Mouse (Mus musculus) cerebellum, adult 11 months (tissue): ENCODE measurements around the gene Ascc2.
"Not testable (repeated sequence)": the region's sequence is repeated elsewhere in the genome, so short reads cannot be mapped to it uniquely, and the experiment has no call there.

ENCODE experiments used
- DNase-seq: peaks from one replicate; pipeline ENCODE4 v3.0.0; 2022

The Ascc2 gene

GRCm38 (mm10) chr11:4687027-4687426 lies 49.5 kb downstream of the Ascc2 start:
- DNase-seq, result no peak

DNA sequence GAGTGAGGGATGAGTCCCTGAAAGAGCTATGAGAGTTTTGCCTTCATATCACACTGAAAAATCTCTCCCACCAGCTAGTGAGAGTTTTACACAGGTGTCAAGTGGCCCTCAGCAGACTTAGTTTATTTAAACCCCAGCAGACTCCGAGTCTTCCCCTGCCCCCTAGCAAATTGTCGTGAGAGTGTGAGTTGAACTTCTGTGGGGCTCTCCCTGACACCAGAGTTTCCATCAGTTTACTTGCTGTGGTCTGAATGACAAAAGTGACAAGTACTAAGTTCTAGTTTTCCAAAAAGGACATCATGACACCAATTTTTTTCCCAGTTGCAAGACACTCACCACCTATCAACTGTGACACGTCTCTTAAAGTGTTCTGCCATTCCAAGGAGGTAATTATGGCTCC lies 50.3 kb downstream of the Ascc2 start:
- no peak for DNase-seq

DNA sequence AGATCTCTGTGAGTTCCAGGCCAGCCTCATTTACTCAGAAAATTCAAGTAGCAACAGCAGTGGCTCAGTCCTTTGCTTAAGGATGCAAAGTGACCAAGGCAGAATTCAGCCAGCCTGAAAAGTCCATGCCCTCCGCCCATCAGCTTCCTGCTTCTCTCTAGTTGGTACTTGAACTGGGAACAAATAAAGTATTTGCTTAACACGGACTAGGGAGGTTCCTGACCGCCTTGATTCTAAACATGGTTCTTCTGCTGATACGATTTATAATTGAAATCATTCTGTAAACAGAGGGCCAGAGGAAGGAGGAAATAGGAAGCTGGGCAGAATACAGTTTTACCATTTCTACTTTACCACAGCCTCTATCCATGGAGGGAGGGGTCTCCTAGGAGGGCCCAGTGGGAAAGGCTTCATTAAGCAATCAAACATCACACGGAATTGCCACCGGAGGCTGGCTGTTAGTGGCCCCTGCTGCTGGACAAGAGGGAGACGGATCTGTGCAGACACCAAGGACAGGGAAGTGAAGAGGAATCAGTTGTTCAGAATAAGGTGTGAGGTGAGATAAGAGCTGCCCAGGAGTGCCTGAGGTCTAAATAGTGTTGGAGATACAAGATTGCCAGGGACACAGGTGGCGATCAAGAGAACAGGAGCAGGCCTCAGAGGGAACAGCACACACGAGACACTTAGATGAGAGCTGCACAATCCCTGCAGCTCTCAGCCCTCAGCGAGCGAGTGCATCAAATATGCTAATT lies 51.3 kb downstream of the Ascc2 start:
- no peak for DNase-seq

GRCm38 (mm10) chr11:4690353-4690752 lies 52.8 kb downstream of the Ascc2 start:
- no peak for DNase-seq

DNA sequence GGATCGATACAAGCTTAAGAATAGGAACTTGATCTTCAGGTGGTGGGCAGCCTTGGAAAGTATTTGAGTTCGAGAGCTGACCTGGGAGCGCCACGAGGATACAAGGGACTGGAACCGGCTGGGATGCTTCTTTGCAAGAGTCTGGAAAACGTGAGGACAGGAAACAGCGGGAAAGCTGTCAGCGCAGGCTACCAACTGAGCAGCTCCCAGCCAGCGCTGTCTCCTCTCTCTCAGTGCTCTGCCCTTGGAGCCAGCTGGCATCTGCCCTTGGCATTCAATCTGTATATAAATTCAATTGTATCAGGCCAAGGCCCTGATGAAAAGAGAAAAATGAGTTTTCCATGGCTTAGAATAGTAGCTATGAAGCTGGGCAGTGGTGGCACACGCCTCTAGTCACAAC lies 53.7 kb downstream of the Ascc2 start:
- DNase-seq, result no peak

DNA sequence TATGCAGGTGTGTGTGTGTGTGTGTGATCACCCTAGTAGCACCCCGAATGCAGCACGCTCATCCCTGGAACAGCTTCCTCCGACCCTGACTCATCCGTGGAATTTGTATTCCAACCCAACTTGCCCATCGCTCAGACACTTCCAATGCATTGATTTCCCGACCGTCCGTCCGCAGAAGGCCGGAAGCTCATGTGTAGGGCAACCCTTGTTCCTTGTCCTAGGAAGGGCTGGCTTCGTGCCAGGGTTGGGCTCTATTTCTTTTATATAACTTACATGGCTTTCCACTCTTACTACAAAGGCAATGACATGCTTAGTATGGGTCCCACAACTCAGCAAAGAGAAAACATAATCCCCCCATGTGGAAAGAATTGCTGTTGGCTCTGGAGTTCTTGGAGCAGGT lies 54.6 kb downstream of the Ascc2 start:
- DNase-seq, result no peak

GRCm38 (mm10) chr11:4697043-4697983 lies 59.8 kb downstream of the Ascc2 start:
- no peak for DNase-seq

DNA sequence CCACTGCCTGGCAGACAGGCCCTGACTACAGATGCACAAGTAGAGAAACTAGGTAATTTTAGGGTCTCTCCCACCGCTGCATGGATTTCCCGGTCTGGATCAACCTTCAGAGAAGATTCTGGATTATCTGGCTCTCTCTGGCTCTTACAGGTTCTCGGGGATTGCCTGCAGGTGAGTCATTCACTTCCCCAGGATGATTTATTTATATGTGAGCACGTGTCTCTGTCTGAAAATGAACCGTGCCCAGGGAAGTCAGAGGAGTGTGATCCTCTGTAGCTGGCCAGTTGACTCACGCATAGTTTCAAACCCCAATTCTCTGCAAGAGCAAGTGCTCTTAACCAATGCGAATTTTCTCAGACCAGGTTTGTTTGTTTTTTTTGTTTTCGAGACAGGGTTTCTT lies 63.2 kb downstream of the Ascc2 start:
- no peak for DNase-seq

DNA sequence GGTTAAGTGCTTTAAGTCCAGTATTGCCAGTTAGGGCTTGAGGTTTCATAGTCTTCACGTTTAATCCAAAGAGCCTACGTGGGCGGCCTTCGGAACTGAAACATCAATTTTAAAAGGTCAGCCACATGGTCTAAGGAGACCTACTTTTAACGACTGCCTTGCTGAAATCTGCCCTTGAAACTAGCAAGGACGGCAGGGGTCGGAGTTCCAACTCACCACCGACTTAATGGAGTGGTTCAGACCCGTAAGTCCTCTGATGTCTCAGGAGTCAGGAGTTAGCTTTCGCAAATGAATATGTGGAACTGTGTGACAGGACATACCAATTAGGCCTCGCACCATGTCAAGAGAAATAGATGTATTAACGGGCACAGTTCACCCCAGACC lies 66.1 kb downstream of the Ascc2 start:
- no peak for DNase-seq

DNA sequence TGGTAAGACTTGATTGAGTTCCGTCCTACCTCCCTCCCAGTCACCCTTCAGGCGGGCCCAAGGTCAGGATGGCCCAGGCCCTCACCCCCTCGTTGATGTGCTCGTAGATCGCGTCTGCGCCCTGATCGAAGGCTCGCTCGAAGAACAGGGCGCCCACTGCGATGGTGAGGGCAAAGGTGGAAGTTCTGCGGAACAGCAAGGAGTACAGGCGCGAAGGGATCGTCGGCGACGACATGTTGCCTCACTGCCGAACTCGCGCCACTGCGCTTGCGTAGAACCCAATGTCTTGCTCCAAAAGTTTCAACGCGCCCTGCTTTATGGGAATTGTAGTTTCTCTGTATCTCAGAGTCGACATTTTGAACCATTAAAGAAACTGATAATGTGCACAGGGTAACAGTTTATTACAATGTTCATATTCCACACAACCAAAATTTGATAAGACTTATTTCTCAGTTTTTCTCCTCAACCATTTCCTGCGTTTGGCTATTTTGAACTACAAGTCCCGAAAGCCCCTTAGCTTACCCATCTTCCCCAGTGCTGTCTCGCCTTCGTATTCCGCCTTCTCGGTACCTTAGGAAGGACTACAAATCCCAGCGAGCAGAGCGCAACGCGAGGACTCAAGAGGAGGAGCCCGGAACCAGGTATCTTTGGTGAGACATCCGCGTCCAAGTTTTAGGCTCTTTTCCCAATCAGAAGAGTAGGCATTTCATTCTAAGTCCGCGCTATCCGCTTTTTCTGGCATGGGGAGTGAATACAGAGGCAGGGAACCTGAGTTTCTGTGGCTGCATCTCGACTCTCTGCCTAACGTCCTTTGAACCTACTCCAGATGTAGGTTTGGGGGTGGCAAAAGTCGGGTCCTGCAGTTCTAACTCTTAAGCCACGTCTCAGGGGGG lies 66.8 kb downstream of the Ascc2 start, which contains the start of the genes Uqcr10 and Zmat5:
TSS of gene Uqcr10 (minus strand) at position 271 of the 893 bp plus-strand sequence.
TSS of gene Zmat5 (plus strand) at position 607 of the 893 bp plus-strand sequence.
- peak; percentile 88 for DNase-seq

DNA sequence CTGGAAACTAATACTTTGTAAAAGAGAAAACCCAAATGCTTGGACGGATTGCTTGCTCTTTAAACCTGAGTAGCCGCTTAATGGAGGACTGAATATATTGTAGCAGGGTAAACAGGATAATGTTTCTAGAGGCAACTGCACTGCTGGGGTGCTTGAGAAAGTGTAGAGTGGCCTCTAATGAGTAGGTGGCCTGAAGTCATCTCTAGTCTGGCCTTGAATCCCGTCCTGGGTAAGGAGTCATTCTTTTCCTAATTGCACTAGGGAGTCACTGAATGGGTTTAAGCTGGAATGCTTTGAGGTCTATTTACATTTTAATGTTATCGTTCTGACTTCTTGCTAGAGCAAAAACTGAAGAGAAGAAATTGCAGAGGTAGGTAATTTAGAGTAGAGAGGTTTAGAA lies 67.6 kb downstream of the Ascc2 start:
- no peak for DNase-seq

GRCm38 (mm10) chr11:4710188-4710587 lies 72.6 kb downstream of the Ascc2 start:
- DNase-seq, result not testable (repeated sequence)

DNA sequence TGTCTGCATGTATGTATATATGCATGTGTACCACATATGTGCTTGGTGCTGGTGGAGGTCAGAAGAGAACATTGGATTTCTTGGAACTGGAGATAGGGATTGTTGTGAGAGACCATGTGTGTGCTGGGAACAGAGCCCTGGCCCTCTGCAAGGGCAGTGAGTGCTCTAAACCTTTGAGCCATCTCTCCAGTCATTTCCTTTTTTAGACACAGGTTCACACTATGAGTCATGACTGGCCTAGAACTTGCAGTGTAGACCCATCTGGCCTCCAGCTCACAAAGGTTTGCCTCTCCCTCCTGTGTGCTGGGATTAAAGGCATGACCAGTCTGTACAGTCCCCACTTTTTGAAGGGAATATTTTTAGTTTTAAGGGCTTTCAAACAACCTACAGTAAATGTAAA lies 75.3 kb downstream of the Ascc2 start:
- DNase-seq, result no peak

DNA sequence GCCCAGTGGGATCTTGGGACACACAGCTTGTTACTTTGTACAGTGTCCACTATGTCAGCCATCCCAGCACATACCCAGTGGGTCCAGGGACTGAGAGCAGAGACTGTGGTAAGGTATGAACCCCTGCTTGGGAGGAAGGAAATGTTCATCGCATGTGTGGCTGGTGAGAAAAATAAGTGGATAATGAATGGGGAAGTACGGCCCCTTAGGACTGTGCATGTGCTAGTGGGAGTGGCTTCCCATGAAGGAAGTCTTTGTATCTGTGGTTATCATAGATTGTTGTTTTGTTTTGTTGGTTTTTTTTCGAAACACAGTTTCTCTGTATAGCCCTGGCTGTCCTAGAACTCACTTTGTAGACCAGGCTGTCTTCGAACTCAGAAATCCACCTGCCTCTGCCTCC lies 77.2 kb downstream of the Ascc2 start:
- no peak for DNase-seq

- no peak for DNase-seq
Observed at GRCm38 (mm10) chr11:4715596-4715995, 78.0 kb downstream of the Ascc2 start.

DNA sequence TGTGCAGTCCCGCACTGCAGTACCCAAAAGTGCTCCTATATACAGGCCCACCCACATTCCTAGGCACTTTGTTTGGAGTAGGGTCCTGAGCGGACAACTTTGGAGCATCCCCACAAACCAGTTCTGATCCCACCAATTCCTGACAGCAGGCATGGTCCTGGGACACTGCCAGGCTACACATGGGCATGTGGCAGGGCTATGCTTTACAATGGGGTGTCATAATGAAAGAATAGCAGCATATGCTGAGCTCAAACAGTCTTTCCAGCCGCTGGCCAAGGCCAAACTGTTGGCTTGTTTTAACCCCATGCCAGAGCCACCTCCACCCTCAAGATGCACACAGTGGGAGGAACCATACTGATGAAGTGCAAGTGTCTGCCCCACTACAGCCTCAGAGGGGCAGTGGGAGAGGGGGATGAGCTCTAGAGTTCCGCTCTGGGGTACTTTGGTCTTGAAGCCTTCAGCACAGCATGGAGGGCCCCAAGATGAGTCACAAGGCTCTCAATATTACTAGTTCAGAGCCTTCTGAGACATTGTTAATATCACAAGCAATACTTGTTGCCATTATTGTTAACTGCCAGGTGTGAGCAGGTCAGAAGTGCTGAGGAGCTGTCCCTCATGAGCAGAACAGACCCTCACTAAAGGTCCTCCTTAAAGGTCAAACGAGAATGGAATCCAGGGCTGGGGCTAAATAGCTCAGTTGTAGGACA lies 79.1 kb downstream of the Ascc2 start:
- DNase-seq, result no peak

- no peak for DNase-seq
Observed at GRCm38 (mm10) chr11:4718548-4718947, 81.0 kb downstream of the Ascc2 start.

DNA sequence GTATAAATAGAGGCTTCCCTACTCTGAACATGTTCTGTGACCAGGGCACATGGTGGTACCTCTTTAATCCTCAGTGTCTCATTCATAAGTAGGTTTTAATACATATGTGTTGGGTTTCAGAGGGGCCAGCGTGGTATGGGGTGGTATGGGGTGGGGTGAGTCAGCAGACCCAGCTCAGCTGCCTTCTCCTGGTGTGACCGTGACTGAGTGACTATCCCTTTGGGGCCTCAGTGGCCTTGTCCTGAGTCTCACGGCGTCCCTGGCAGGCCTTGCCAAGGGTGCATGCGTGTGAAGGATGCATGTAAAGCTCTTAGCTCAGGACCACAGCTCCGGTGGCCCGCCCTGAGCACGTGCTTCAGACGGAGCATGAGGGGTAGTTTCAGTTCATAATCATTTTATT lies 82.4 kb downstream of the Ascc2 start:
- DNase-seq, result no peak

- DNase-seq, result no peak
Observed at GRCm38 (mm10) chr11:4720393-4720792, 82.8 kb downstream of the Ascc2 start.

DNA sequence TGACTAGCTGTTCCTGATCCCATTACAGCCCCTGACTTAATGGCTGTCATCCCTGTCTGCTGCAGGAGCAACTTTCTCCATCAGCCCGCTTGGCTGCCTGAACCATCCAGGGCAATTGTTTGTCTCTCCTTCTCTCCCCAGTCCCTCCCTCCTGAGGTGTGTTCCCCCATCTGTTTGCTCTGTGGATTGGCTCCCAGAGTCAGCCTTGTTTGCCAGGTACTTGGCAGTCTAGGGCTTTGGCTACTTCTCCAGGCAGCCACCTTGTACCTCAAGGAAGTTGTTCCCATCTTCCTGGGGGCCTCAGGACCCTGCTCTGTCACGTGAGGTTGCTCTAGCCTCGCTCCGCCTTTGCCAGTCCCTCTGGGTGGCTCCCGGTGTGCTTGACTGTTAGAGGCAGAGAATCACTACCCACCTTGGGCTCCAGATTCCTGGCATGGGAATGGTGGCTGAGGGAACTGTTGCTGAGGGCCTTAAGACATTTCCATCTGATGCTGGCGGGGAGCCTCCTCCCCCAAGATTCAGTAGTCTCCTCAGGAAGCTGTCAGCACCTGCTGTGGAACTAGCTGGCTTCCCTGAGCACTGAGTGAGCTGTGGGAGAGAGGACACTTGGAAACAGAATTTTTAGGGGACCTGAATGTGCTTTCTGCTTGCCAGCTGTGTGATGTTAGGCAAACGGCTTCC lies 83.5 kb downstream of the Ascc2 start:
- peak; percentile 64 for DNase-seq

DNA sequence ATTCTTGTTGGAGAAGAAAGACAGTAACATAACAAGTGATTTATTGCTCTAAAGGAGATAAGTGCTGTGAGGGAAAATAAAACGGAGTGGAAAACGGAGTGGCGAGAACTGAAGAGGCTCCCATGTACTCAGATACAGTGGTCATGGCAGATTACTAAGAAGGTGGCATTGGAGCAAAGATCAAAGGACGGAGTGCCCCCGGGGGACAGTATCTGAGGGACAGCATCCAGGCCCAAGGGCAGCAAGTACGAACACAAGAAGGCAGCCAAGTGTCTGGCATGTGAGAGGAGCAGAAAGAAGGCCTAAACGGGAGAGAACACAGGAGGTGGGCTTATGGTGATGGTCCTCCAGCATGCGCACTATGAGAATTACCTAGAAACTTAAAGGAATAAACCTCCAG lies 84.2 kb downstream of the Ascc2 start:
- no peak for DNase-seq

DNA sequence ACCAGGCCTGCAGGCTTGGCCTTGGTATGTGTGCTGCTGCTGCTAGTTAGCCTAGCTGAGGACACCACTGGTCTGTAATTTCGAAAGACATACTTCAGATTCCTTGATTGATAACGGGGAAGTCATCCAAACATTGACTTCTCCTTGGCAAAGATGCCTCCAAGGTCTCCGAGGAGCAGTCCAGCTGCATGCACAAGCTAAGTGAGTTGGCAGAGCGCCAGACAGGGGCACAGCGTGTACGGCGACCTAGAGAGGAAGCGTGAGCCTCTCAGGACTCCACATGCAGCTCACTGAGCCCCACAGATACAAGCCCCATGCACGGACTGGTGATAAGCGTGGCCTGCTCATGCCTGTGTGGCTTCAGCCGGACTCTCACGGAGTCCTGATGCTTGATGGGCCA lies 92.1 kb downstream of the Ascc2 start:
- DNase-seq, result no peak
